Mouse (Mus musculus) adrenal gland, postnatal 4 days (tissue): ENCODE data around the gene Medag. TPM values are rescaled to one million over a fixed set of nuclear protein-coding genes. Genes with fewer than 3 reads are reported as not detected.

Source experiments
- DNase-seq, 2 experiments: peaks; one replicate each; pipeline ENCODE4 v3.0.0; 2021 to 2022; ENCODE audit warnings: low spot score in 2 of 2, mixed read lengths in 2 of 2
- total RNA-seq, 2 experiments: library from RNA; stranded (reverse); gene quantifications; 2 replicates each; pipeline ENCODE4 v1.2.3; 2021

The Medag gene
- total RNA-seq, 2 experiments from 2014 or later = 4.5 to 5.3 TPM

DNA sequence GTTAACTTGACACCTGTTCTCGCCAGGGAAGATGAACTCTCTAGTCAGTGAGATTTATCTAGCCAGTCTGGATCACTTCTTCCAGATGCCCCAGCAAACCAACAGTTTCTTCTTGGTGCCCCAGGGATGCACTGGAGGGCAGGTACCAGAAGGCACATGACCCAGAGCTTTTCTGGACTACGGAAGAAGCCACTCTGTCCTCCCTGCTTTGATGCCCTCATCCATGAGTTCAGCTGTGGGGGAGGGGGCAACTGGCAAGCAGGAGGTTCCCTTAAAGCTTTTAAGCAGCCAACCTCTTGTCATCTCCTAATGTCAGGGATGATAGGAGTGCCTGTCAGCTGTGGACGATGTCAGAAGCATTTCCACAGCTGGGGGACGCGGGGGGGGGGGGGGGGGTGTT is 53.8 kb downstream of the Medag start:
- no peak for DNase-seq

DNA sequence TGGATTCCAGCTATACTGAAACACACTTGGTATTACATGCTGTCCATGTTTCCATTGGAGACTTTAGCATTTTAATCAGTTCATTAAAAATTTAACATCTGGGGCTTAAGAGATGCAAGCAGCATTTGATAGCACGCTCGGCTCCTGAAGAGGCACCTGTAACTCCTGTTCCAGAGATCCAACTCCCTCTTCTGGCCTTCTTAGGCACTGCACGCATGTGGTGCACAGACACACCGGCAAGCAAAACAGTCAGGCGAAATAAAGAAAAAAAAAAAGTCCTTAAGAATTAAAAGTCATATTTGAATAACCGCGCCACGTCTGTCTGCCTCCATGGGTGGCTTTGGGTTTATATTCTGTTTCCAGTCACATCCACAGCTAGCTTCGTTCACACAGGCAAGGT is 62.6 kb downstream of the Medag start:
- no peak for DNase-seq

DNA sequence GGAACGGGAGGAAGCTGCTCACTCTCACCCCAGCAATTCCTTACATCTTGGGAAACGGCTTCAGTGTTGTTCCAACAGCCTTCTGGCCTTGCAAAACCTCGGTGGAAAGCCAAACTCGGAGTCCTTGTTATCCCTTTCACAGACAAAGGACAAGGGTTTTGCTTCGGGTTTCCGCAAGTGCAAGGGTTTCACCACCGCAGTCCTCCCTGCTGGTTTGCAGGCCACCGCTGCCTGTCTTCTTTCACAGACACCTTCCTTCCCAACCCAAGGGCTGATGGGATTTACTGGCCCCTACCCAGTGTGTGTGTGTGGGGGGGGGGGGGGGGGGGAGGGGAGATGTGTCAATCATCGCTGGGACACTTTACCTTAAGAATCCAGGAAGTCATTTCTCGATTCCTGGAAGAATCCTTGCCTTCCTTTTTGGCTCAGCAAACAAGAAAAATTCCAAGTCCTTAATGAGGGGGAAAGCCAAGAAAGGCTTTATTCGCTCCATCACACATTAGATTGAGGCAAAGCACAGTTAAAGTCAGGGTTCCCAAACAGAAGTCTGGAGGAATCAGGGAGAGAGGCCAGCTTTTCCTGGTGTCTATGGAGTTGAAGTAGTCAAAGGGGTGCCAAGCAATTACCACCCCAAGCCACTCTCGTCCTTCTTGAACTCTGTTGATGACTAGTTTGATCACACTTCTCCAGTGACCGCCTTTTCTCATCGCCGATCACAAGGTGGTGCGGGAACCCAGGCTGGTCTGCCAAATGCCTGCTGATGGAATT is 63.3 kb downstream of the Medag start:
- no peak for DNase-seq

Other genes starting within 250 kb of the Medag start
- gene Uspl1, start 227.4 kb upstream of the Medag start, total RNA-seq = 10 to 100 TPM; 38.9 to 39.9 TPM
- gene Hmgb1, start 227.3 kb upstream of the Medag start, total RNA-seq = 100 to 1,000 TPM; 314 to 324 TPM
- 10 to 100 TPM in 1 of 2 experiments, 1 to 10 TPM in 1; 9.6 to 12.8 TPM for gene Alox5ap, start 147.0 kb upstream of the Medag start, total RNA-seq
- gene Tex26, start 27.9 kb downstream of the Medag start, total RNA-seq = under 1 TPM; 0.31 to 0.51 TPM
- gene Wdr95, start 116.9 kb downstream of the Medag start, total RNA-seq = not detected
- gene Hsph1, start 224.6 kb downstream of the Medag start, total RNA-seq = 10 to 100 TPM; 20.9 to 39.2 TPM